Mouse (Mus musculus): ENCODE results near the gene Gm17490. TPM values are rescaled to one million over a fixed set of nuclear protein-coding genes. Genes with fewer than 3 reads are reported as not detected.

Gene Gm17490
- not detected in 2 replicates for total RNA-seq (2015; ENCODE audit: low replicate concordance)
- total RNA-seq (2017; ENCODE audit: low replicate concordance) = not detected in 2 replicates

GRCm38 (mm10) chr2:11625890-11626289, at the start of gene Gm17490:
Gene Gm17490, minus strand, starts transcription at chr2:11626264.
- no peak for ATAC-seq (replicated peaks; ENCODE audit: low FRiP score, poor library complexity, severe bottlenecking)

DNA sequence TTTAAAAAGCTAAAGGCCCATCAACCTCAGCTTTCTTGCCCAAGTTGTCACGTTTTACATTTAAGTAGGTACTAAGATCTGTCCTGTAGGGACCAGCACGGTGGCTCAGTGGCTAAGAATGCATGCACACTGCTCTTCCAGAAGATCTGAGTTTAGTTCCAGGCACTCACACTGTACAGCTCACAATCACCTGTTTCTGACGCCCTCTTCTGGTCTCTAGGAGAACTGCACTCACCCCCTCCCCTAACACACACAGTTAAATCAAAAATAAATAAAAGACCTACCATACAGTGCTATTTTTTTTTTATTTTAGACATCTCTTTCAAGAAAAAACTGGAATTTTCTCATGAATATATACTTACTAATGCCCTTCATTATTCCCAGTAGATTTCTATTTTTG, 46.1 kb upstream of the Gm17490 start:
- no peak for ATAC-seq (replicated peaks; ENCODE audit: low FRiP score, poor library complexity, severe bottlenecking)

DNA sequence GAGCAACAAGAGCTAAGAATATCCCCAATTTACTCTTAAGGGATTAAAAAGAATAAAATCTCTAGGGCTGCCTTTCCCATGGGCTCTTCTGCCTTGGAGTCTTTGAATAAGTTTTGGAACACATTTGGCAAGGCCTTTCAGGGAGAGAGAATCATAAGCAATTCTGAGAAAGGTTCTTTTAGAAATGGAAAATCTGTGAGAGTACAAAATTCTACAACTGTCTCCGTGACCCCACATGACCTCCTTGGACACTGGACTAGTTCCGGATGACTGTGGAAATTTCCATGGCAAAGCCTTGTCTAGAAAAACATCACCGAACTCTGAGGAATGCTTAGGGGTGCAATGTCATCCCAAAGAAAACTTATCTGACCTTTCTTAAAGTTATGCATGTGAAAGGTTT, 39.3 kb upstream of the Gm17490 start:
- ATAC-seq (replicated peaks; ENCODE audit: low FRiP score, poor library complexity, severe bottlenecking) = no peak

- ATAC-seq (replicated peaks; ENCODE audit: low FRiP score, poor library complexity, severe bottlenecking) = no peak
Observed at GRCm38 (mm10) chr2:11664806-11665205, 38.7 kb upstream of the Gm17490 start.

- ATAC-seq (replicated peaks; ENCODE audit: low FRiP score, poor library complexity, severe bottlenecking) = peak; percentile 49; the same call in 1 of the 2 replicates
Observed at GRCm38 (mm10) chr2:11664367-11664766, 38.3 kb upstream of the Gm17490 start.

GRCm38 (mm10) chr2:11663961-11664360, 37.9 kb upstream of the Gm17490 start:
- peak; percentile 61; the same call in 1 of the 2 replicates for ATAC-seq (replicated peaks; ENCODE audit: low FRiP score, poor library complexity, severe bottlenecking)

DNA sequence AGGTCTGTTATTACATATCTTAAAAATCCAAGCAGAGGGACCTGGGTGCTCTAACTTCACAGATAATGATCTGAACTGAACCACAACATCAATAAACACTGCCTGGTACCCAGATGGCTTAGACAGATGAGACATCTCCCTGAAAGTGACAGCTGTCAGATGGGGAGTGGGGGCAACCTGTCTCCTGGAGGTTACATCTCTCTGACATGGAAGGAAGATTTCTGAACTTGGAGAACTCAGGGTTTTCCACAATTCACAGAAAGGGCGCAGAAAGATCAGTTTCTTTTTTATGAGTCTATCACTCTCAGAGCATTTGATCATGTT, 36.8 kb upstream of the Gm17490 start:
- no peak for ATAC-seq (replicated peaks; ENCODE audit: low FRiP score, poor library complexity, severe bottlenecking)

DNA sequence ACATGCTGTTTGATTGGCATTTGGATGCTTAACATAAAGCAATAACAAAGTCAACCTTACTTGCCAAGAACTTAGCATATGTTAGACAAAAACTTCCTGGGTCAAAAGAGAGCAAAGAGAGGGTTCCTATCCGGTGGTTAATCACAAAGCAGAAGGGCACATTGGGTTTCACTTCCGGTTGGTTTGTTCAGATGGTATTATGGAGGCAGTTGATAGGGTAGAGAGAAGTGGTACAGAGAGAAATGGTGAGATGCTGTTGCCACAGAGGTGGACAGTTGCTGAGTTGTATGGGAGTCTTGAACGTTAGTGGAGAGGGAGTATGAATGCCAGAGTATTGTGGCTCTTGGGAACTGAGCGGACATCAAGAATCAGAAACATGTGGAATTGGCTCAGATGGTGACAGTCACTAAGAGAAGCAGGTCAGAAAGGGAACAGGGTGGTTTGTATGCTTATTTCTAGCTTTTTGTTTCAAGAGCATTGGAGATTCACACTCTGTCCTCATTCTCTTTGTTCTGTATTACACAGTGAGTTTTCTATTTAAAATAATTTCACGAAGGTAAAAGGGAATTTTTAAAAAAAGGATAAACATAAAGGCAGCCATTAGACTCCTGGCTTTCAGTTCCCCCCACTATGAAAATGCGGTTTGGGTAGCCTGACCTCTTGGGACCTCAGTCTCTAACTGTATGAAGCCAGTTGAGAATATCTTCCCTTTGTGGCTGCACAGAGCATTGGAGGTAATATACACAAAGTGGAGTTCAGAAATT, 36.3 kb upstream of the Gm17490 start:
- no peak for ATAC-seq (replicated peaks; ENCODE audit: low FRiP score, poor library complexity, severe bottlenecking)

DNA sequence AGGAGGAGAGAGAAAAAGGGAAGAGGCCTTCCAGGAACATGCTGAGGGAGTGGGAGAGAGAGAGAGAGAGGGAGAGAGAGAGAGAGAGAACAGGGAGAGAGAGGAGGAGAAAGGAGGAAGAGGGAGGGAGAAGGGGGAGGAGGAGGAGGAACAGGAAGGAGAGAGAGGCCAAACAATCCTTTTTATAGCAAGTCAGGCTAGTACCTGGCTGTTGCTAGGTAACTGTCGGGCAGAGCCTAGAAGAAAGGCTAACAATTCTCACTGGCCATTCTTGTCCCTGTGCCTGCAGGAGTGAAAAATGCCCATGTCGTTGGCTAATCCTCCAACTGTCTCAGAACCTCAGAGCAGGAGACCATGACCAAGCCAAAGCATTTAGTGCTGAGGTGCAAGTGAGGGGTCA, 33.2 kb upstream of the Gm17490 start:
- ATAC-seq (replicated peaks; ENCODE audit: low FRiP score, poor library complexity, severe bottlenecking) = no peak

GRCm38 (mm10) chr2:11657581-11657980, 31.5 kb upstream of the Gm17490 start:
- ATAC-seq (replicated peaks; ENCODE audit: low FRiP score, poor library complexity, severe bottlenecking) = no peak

DNA sequence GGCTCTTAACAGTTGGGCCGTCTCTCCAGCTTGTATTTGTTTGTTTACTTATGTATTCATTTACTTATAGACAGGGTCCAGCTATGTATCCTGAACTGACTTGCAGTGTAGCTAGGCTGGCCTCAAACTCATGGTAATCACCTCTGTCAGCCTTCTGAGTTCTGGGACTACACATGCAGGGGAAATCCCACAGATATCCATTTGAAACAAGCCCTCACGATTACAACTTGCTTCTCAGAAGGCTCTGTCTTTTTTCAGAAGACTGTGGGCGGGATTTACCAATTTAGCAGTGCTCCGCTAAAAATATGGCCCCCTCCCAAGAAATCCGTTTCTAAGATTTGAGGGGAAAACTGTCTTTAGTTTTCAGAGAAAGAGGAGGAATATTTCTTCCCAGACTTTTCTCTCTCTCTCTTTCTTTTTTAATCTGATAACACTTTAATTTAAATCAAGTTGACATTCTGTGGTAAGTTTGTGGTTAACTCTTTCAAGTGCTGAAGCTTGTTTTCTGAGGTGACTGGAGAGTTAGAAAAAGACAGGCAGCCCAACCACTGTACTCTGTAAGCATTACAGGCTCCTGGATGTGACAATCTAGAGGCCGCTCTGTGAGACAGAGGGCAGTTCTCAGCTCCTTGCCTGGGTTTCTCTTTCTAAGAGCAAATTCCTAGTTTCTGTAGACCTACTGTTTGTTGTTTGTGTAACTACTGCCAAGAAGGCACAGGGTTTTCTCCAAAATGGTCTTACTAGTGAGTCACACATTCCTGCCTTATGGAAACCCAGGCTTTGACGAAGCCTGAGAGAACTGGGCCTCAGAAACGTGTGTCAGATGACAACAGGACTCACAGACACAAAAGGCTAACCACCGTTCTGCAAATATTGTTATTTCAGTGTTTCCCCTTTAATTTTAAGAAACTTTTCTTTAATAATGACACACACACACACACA, 29.2 kb upstream of the Gm17490 start:
- ATAC-seq (replicated peaks; ENCODE audit: low FRiP score, poor library complexity, severe bottlenecking) = no peak

DNA sequence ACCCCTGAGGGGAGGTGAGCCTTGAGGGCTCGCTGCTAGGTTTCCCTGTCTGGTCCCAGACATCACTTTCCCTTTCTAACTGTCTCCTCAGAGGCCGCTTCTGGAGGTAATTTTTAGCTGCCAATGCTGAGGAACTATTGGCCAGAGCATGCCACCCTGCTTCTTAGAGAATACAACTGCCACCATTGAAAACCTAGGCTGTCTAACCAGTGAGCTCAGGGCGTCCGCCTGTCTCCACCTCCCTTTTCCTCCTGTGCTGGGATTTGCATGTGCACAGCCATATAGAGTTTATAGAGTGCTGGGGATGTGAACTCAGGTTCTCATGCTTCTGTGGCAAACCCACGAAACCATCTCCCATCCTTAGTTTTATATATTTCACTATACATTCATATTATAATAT, 27.7 kb upstream of the Gm17490 start:
- ATAC-seq (replicated peaks; ENCODE audit: low FRiP score, poor library complexity, severe bottlenecking) = no peak

DNA sequence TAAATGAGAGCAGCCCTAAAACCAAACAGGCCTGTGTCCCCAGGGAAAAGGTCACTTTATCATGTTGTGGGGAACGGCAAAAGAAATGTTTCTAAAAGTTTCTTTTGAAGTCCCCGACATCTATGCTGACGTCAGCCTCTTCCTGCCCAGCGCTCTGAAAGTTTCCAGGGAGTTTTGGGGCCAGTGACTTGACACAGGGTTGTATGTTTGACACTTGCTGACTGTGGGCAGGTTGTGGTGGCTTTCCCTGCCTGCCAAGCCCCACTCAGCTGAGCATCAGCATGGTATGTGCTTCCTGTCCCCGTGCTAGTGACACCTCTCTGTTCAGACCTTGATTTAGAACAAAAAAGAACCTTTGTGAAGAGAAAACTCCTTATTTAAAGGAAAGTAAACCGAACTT, 27.3 kb upstream of the Gm17490 start:
- ATAC-seq (replicated peaks; ENCODE audit: low FRiP score, poor library complexity, severe bottlenecking) = no peak

- ATAC-seq (replicated peaks; ENCODE audit: low FRiP score, poor library complexity, severe bottlenecking) = no peak
Observed at GRCm38 (mm10) chr2:11652780-11653179, 26.7 kb upstream of the Gm17490 start.

- no peak for ATAC-seq (replicated peaks; ENCODE audit: low FRiP score, poor library complexity, severe bottlenecking)
Observed at GRCm38 (mm10) chr2:11652196-11652595, 26.1 kb upstream of the Gm17490 start.

GRCm38 (mm10) chr2:11651476-11651875, 25.4 kb upstream of the Gm17490 start:
- no peak for ATAC-seq (replicated peaks; ENCODE audit: low FRiP score, poor library complexity, severe bottlenecking)

DNA sequence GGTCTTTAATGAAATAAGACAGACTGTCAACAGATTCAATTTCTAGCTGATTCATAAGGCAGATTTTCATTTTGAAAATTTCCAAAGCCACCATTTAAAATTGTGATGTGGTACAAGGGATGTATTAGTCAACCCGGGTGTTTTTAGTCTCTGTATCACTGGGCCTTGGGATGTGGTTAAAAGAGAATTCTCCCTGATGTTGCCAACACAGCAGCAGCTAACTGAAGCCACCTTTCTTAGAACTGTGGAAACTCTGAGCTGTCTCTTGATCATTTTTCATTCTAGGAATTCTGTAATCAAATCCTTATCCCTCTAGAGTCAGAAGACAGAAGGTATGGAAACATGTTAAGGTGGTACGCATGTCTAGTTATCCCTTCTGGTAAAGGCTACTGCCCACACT, 19.2 kb upstream of the Gm17490 start:
- no peak for ATAC-seq (replicated peaks; ENCODE audit: low FRiP score, poor library complexity, severe bottlenecking)

DNA sequence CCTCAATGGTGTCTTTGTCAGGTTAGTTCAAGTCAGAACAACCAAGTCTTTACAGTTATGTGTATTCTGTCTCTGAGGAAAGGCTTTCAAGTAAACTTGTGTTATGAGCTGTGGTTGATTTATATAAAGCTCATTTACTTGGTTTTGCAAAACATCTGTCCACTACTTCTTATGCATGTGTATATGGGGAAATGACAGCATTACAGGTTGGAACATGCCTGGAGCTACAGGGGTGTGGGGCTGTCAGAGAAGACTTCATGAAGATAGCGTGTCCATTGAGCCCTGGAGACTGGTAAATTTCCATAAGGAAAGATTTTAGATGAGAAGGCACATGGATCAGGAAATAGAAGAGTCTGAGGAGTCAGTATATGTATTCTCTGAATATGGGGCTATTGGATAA, 18.0 kb upstream of the Gm17490 start:
- no peak for ATAC-seq (replicated peaks; ENCODE audit: low FRiP score, poor library complexity, severe bottlenecking)

DNA sequence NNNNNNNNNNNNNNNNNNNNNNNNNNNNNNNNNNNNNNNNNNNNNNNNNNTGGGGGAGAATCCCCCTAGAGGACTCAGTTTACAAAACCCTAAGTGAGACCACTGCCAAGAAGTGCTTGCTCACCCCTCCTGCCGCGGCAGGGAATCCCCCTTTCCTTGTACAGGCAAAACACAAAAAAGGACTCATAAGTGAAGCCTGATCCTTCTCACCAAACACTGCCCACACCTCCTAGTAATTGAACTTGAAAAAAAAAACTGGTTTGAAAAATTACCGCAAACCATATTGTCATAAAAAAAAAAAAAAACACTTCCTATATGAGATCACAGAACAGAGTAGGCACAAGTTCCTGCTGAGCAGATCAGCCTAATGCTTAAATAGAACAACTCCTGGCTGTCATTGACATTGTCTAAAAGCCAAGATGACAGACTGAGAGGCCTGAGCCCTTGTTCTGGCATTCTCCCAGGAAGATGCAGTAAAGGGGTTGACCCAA, 16.4 kb upstream of the Gm17490 start, which contains the start of gene Il2ra:
Il2ra (plus strand) TSS at position 357 of the 491 bp plus-strand sequence.
- no peak for ATAC-seq (replicated peaks; ENCODE audit: low FRiP score, poor library complexity, severe bottlenecking)

DNA sequence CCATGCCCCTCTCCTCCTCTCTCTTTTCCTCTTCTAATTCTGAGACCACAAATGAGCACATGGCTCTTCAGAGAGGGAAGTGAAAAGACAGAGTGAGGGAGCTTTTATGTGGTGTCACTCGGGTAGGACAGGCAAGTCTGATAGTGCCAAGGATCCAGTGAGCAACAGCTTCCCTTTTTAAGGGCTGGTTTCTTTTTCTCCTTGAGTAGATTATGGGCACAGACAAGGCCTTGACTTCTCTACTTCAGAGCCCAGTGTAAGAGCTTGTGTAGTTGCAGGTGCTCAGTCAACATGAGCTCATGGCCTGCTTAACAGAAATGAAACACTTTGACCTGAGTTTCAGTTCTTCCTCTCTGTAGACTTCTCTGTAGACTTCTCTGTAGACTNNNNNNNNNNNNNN, 11.1 kb upstream of the Gm17490 start:
- ATAC-seq (replicated peaks; ENCODE audit: low FRiP score, poor library complexity, severe bottlenecking) = no peak

DNA sequence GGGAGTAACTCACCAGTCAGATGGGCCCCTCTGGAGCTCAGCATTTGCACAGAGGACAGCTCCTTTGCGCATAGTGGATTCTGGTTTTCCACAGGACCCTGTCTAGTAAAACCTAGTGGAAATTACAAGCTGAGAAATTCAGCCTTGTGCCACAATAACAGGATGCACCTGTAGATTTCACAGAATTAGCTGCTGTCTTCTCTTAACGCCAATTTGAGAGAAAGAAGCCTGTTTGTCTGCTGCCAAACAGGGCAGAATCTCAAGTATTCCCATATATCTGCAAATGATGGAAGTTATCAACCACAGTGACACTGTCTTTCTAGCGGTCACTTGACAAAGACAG, 10.0 kb upstream of the Gm17490 start:
- no peak for ATAC-seq (replicated peaks; ENCODE audit: low FRiP score, poor library complexity, severe bottlenecking)

Data from erythroid progenitor cell, adult 5-6 weeks (primary cell).